Mouse (Mus musculus): ENCODE data around the gene Flot1.
"Not testable (repeated sequence)": the region's sequence is repeated elsewhere in the genome, so short reads cannot be mapped to it uniquely, and the experiment has no call there.

Flot1 gene

GRCm38 (mm10) chr17:35836178-35836965 lies 13.3 kb downstream of the Flot1 start:
- DNase-seq (ENCODE audit: low spot score in 2 of 2): peak; percentile 72 to 86

- peak; percentile 87 to 90 for DNase-seq (ENCODE audit: low spot score in 2 of 2)
Observed at GRCm38 (mm10) chr17:35836991-35837422, 14.0 kb downstream of the Flot1 start.

- no peak for DNase-seq (ENCODE audit: low spot score in 2 of 2)
Observed at GRCm38 (mm10) chr17:35837487-35837886, 14.5 kb downstream of the Flot1 start.

GRCm38 (mm10) chr17:35838122-35838544 lies 15.1 kb downstream of the Flot1 start, which contains the start of gene Tubb5:
Gene Tubb5 (minus strand): TSS chr17:35838306.
- DNase-seq (ENCODE audit: low spot score in 2 of 2): peak; percentile 95 to 96

- DNase-seq (ENCODE audit: low spot score in 2 of 2): no peak
Observed at GRCm38 (mm10) chr17:35838570-35838969, 15.5 kb downstream of the Flot1 start.

GRCm38 (mm10) chr17:35839002-35839401 lies 16.0 kb downstream of the Flot1 start:
- not testable (repeated sequence) for DNase-seq (ENCODE audit: low spot score in 2 of 2)

GRCm38 (mm10) chr17:35840561-35840960 lies 17.5 kb downstream of the Flot1 start:
- no peak for DNase-seq (ENCODE audit: low spot score in 2 of 2)

GRCm38 (mm10) chr17:35841076-35841950 lies 18.3 kb downstream of the Flot1 start, which contains the start of gene Mdc1:
Gene Mdc1 (plus strand): TSS chr17:35841515.
- peak; percentile 98 to 99 for DNase-seq (ENCODE audit: low spot score in 2 of 2)

- DNase-seq (ENCODE audit: low spot score in 2 of 2): no peak
Observed at GRCm38 (mm10) chr17:35842006-35842405, 19.0 kb downstream of the Flot1 start.

- DNase-seq (ENCODE audit: low spot score in 2 of 2): no peak
Observed at GRCm38 (mm10) chr17:35843514-35843913, 20.5 kb downstream of the Flot1 start.

- peak in 1 of 2 experiments; percentile 16 for DNase-seq (ENCODE audit: low spot score in 2 of 2)
Observed at GRCm38 (mm10) chr17:35848112-35848511, 25.1 kb downstream of the Flot1 start.

GRCm38 (mm10) chr17:35850974-35851373 lies 27.9 kb downstream of the Flot1 start:
- no peak for DNase-seq (ENCODE audit: low spot score in 2 of 2)

- DNase-seq (ENCODE audit: low spot score in 2 of 2): no peak
Observed at GRCm38 (mm10) chr17:35859371-35859770, 36.3 kb downstream of the Flot1 start.

GRCm38 (mm10) chr17:35859835-35860234 lies 36.8 kb downstream of the Flot1 start:
- DNase-seq (ENCODE audit: low spot score in 2 of 2): no peak

- no peak for DNase-seq (ENCODE audit: low spot score in 2 of 2)
Observed at GRCm38 (mm10) chr17:35860831-35861197, 37.8 kb downstream of the Flot1 start.

- peak; percentile 87 to 89 for DNase-seq (ENCODE audit: low spot score in 2 of 2)
Observed at GRCm38 (mm10) chr17:35861198-35861857, 38.3 kb downstream of the Flot1 start, which contains the start of gene Nrm. Gene Nrm (plus strand): TSS chr17:35861318.

GRCm38 (mm10) chr17:35864832-35865353 lies 41.9 kb downstream of the Flot1 start:
- DNase-seq (ENCODE audit: low spot score in 2 of 2): no peak

GRCm38 (mm10) chr17:35865481-35866280 lies 42.7 kb downstream of the Flot1 start, which contains the start of gene Ppp1r18:
Gene Ppp1r18 (plus strand): TSS chr17:35865593.
- DNase-seq (ENCODE audit: low spot score in 2 of 2): peak; percentile 81 to 83

- peak; percentile 69 to 70 for DNase-seq (ENCODE audit: low spot score in 2 of 2)
Observed at GRCm38 (mm10) chr17:35866281-35866831, 43.3 kb downstream of the Flot1 start.

All from urinary bladder, postnatal 4 days (tissue).